Mouse (Mus musculus) stomach, embryonic 14.5 days (tissue): ENCODE data around the gene Dpf3. TPM values are rescaled to one million over a fixed set of nuclear protein-coding genes. Genes with fewer than 3 reads are reported as not detected.

Experiments used
- ATAC-seq: fragments of 200-750 bp; cut with Nextera tagmentation; 2 replicates; pipeline ENCODE4 v1.8.0; 2017; ENCODE audit warnings: low read depth, moderate TSS enrichment; ENCODE audit not compliant: insufficient number of reproducible peaks, insufficient read depth, low FRiP score
- H3K27ac ChIP-seq: fragments of 300-500 bp; sonication (generic); 2 replicates; pipeline ENCODE4 v1.5.1; 2014; ENCODE audit warnings: mild to moderate bottlenecking, low read length, moderate library complexity, mixed read lengths
- H3K27me3 ChIP-seq: fragments of 300-500 bp; sonication (generic); 2 replicates; pipeline ENCODE4 v1.6.1; 2014; ENCODE audit warnings: low read length, control low read depth, mixed read lengths; ENCODE audit not compliant: control insufficient read depth, insufficient read depth
- H3K36me3 ChIP-seq: fragments of 300-500 bp; sonication (generic); 2 replicates; pipeline ENCODE4 v1.6.1; 2014; ENCODE audit warnings: mild to moderate bottlenecking, control low read depth, low read length, moderate library complexity, mixed read lengths; ENCODE audit not compliant: control insufficient read depth, insufficient read depth
- H3K4me1 ChIP-seq: fragments of 300-500 bp; sonication (generic); 2 replicates; pipeline ENCODE4 v1.6.1; 2014; ENCODE audit warnings: low read length, control low read depth, mixed read lengths; ENCODE audit not compliant: control insufficient read depth, insufficient read depth
- H3K4me2 ChIP-seq: fragments of 300-500 bp; sonication (generic); replicated peaks from 2 replicates; pipeline ENCODE4 v1.6.1; 2014; ENCODE audit warnings: low read depth, low read length, control low read depth
- H3K4me3 ChIP-seq: fragments of 300-500 bp; sonication (generic); 2 replicates; pipeline ENCODE4 v1.5.1; 2014; ENCODE audit warnings: low read depth, low read length, control low read depth
- H3K9ac ChIP-seq: fragments of 300-500 bp; sonication (generic); replicated peaks from 2 replicates; pipeline ENCODE4 v1.6.1; 2014; ENCODE audit warnings: low read depth, mild to moderate bottlenecking, control low read depth, low read length, moderate library complexity, mixed read lengths
- H3K9me3 ChIP-seq: fragments of 300-500 bp; sonication (generic); 2 replicates; pipeline ENCODE4 v1.6.1; 2016; ENCODE audit warnings: low read depth, low read length, control low read depth; ENCODE audit not compliant: control insufficient read depth
- WGBS: fragments of 180-500 bp; shearing (Covaris S2); extraction: QIAGEN DNeasy Blood & Tissue Kit; methylation state at CpG from one replicate; pipeline ENCODE4 v1.1.7; 2014; 5-methylcytosine and 5-hydroxymethylcytosine counted together
- polyA plus RNA-seq: library from polyadenylated mRNA; unstranded; fragments of >200 nt; fragmentation: Nextera tagmentation; extraction: Ambion mirVana; gene quantifications from 2 replicates; pipeline ENCODE4 v1.2.1, GENCODE M21; 2014

Gene Dpf3
- polyA plus RNA-seq, 1 experiment from 2014 or later = 4.1 TPM

DNA sequence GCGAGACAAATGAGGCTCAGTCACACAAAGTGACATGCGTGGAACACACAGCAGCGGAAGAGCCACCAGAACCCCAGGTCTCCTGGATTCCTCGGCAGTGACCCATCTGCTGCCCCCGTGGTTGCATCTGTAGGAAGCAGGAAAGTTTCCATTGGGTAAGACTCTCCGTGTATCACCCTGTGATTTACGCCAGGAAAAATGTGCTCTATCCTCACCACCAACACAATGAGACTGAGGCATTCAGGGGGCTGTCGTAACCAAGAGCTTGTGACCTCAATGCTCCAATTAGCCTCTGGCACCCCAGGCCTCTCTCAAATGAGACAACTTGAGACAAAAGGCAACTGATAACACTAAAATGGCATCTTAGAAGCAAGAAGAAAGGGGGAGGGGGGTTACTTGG, 192.5 kb downstream of the Dpf3 start:
- H3K4me1 ChIP-seq = no peaks in the 10 kb centered on the region

GRCm38 (mm10) chr12:83291915-83292314, 195.6 kb downstream of the Dpf3 start:
- H3K36me3 ChIP-seq = no peaks in the 10 kb centered on the region
- WGBS = 72% methylated on average over 5 of the region's 5 CpGs
- no peak overlapping the region for H3K4me2 ChIP-seq
- no peaks in the 10 kb centered on the region for H3K9me3 ChIP-seq
- H3K4me3 ChIP-seq = no peak overlapping the region
- no peaks in the 10 kb centered on the region for H3K27me3 ChIP-seq
- no peaks in the 10 kb centered on the region for H3K4me1 ChIP-seq
- no peak overlapping the region for H3K27ac ChIP-seq
- ATAC-seq = no peak
- no peak overlapping the region for H3K9ac ChIP-seq

More for the DNA sequence above, 192.5 kb downstream of the Dpf3 start:
- Histone ChIP-seq H3K36me3 (no peaks in the 10 kb centered on the region), H3K27me3 (no peaks in the 10 kb centered on the region), H3K4me3 (no peak overlapping the region), H3K4me2 (no peak overlapping the region), H3K9ac (no peak overlapping the region), H3K9me3 (no peaks in the 10 kb centered on the region), H3K27ac (no peak overlapping the region)
- ATAC-seq = no peak
- WGBS = 67% methylated on average over 8 of the region's 8 CpGs

- no peak overlapping the region for H3K4me3 ChIP-seq
- ATAC-seq = 0 out of 2 replicates have a peak, but pooled peaks have one; percentile 33
- no peaks in the 10 kb centered on the region for H3K27me3 ChIP-seq
- H3K27ac ChIP-seq = no peak overlapping the region
- H3K9ac ChIP-seq = no peak overlapping the region
- H3K4me2 ChIP-seq = no peak overlapping the region
- H3K36me3 ChIP-seq = no peaks in the 10 kb centered on the region
- WGBS = 60% methylated on average over 17 of the region's 17 CpGs
- H3K9me3 ChIP-seq = no peaks in the 10 kb centered on the region
- H3K4me1 ChIP-seq = no peaks in the 10 kb centered on the region
Measured at GRCm38 (mm10) chr12:83286496-83287492, 200.7 kb downstream of the Dpf3 start.

GRCm38 (mm10) chr12:83283591-83284320, 203.8 kb downstream of the Dpf3 start:
- 84% methylated on average over 6 of the region's 6 CpGs for WGBS
- Histone ChIP-seq H3K9ac (no peak overlapping the region), H3K27me3 (no peaks in the 10 kb centered on the region), H3K36me3 (no peaks in the 10 kb centered on the region), H3K9me3 (no peaks in the 10 kb centered on the region), H3K4me1 (no peaks in the 10 kb centered on the region), H3K27ac (no peak overlapping the region), H3K4me2 (no peak overlapping the region), H3K4me3 (no peak overlapping the region)
- no peak for ATAC-seq

DNA sequence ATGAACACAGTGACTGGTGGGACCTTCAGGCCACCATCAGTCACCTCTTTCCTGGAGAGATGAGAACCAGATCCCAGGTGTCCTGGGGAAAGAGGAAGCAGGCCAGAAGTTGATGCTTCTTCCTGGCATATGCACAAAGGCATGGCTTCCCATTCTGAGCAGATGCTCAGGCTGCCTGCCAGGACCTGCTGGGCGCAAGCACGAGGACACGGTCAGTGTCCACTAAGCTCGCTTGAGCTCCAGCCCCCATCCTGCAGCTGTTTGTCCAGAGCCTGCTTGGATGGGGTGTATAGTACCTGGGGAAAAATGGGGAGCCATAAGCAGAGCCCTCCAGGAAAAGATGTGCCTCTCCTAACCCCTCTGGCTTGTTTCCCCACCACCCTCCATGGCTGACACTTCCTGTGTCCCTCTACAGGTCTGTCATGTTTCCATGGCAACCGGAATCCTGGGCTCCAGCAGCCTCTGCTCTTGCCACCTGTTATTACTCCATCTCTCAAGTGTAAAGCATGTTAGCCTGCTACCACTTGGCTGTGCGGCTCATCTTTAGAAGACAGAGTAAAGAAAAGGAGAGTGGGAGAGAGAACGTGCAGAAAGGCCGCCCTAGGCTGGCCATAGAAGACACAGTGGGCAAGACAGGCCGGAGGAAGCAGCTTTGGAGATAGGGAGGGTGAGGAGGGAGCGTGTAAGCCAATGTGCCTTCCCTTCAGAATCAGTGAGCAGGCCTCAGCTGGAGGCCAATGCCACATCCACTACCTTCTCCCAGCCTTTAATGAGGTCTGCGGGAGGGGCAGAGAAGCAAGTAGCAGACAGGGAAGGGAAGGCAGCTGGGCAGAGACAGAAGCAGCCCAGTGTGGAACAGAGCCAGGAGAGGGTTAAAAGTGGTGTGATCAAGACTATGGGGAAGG, 209.7 kb downstream of the Dpf3 start:
- no peak for ATAC-seq
- H3K4me2 ChIP-seq = no peak overlapping the region
- H3K27ac ChIP-seq = no peak overlapping the region
- no peaks in the 10 kb centered on the region for H3K27me3 ChIP-seq
- no peak overlapping the region for H3K4me3 ChIP-seq
- 68% methylated on average over 11 of the region's 11 CpGs for WGBS
- no peak overlapping the region for H3K9ac ChIP-seq
- no peaks in the 10 kb centered on the region for H3K36me3 ChIP-seq
- H3K4me1 ChIP-seq = no peaks in the 10 kb centered on the region
- no peaks in the 10 kb centered on the region for H3K9me3 ChIP-seq

DNA sequence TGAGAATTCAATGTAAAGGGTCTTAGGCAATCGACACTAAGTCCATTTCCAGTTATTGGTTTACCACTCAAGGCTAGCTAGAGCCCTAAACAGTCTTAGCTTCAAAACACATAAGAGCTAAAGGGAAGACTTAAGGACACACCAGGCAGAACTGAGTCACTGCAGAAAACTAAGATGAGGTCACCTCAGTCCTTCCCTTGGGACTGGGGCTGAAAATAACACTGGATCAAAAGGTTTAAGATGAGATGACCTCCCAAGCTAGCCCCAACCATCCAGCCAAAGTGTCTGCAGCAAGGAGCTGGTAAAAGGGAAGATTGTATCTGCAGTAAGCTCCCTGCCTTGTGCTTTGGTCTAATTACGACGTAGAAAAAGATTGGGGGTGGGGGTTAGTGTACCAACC, 216.3 kb downstream of the Dpf3 start:
- H3K27me3 ChIP-seq = no peaks in the 10 kb centered on the region
- H3K4me2 ChIP-seq = no peak overlapping the region
- whole genome bisulfite sequencing = 91% methylated on average over 3 of the region's 3 CpGs
- no peak for ATAC-seq
- H3K9me3 ChIP-seq = no peaks in the 10 kb centered on the region
- H3K36me3 ChIP-seq = no peaks in the 10 kb centered on the region
- no peak overlapping the region for H3K27ac ChIP-seq
- H3K9ac ChIP-seq = no peak overlapping the region
- peaks cover 11% of the 10 kb centered on the region for H3K4me1 ChIP-seq
- no peak overlapping the region for H3K4me3 ChIP-seq

GRCm38 (mm10) chr12:83268504-83268922, 219.0 kb downstream of the Dpf3 start:
- peak; percentile 82; the same call in 1 of the 2 replicates for ATAC-seq
- Histone ChIP-seq H3K9ac (no peak overlapping the region), H3K4me3 (no peak overlapping the region), H3K36me3 (no peaks in the 10 kb centered on the region), H3K27ac (peak overlapping the region; percentile 66), H3K4me2 (no peak overlapping the region), H3K4me1 (peaks cover 11% of the 10 kb centered on the region), H3K27me3 (no peaks in the 10 kb centered on the region), H3K9me3 (no peaks in the 10 kb centered on the region)
- WGBS = 40% methylated on average over 11 of the region's 11 CpGs

DNA sequence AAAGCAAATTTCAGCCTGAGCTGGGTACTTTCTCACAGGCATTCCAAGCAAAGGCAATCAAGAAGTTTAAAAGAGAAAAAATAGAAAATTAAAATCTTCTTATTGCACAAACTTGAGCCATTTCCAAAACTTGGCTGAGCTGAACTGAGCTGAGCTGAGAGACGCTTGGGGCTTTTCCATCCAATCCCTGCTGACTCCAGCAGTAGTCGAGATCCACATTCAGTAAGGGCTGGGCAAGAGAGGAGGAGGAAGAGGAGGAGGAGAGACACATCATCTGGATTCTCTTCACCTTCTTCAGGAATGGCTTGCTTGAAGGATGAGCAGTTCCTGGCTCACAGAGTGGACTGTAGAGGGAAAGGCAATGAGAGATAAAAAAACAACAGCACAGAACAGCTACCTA, 227.0 kb downstream of the Dpf3 start:
- Histone ChIP-seq H3K9me3 (no peaks in the 10 kb centered on the region), H3K36me3 (no peaks in the 10 kb centered on the region), H3K4me2 (no peak overlapping the region), H3K27me3 (no peaks in the 10 kb centered on the region), H3K4me1 (no peaks in the 10 kb centered on the region), H3K4me3 (no peak overlapping the region), H3K9ac (no peak overlapping the region), H3K27ac (no peak overlapping the region)
- no peak for ATAC-seq
- WGBS = 73% methylated on average over 2 of the region's 2 CpGs
